Mouse (Mus musculus) CH12.LX (cell line): Measurements from ENCODE around the gene Ppp1r27.

Source experiments
- CTCF ChIP-seq, 2 experiments: IDR thresholded peaks in 1 of 2; conservative IDR thresholded peaks in 1 of 2; 2 replicates each; pipeline ENCODE4 v1.5.1; 2011 to 2012; ENCODE audit warnings: low read depth in 2 of 2, low read length in 2 of 2, improper control_type of control experiment in 1 of 2, inconsistent platforms in 1 of 2, mild to moderate bottlenecking in 1 of 2, moderate library complexity in 1 of 2
- EP300 ChIP-seq: IDR thresholded peaks from 2 replicates; pipeline ENCODE4 v1.6.1; 2011; ENCODE audit warnings: low read length, improper control_type of control experiment
- NRF1 ChIP-seq: IDR thresholded peaks from 2 replicates; pipeline ENCODE4 v1.6.1; 2014; ENCODE audit warnings: low read depth, mild to moderate bottlenecking, inconsistent platforms, low read length, improper control_type of control experiment, moderate library complexity
- POLR2A ChIP-seq: IDR thresholded peaks from 2 replicates; pipeline ENCODE4 v1.6.1; 2011; ENCODE audit warnings: low read depth, mild to moderate bottlenecking, improper control_type of control experiment, low read length
- ZC3H11A ChIP-seq: IDR thresholded peaks from 2 replicates; pipeline ENCODE4 v1.6.1; 2012; ENCODE audit warnings: low read depth, mild to moderate bottlenecking, inconsistent platforms, low read length, improper control_type of control experiment
- ZNF384 ChIP-seq: IDR thresholded peaks from 2 replicates; pipeline ENCODE4 v1.6.1; 2012; ENCODE audit warnings: low read depth, low read length, improper control_type of control experiment, inconsistent platforms

- no peak for TF ChIP-seq EP300
- no peak for TF ChIP-seq NRF1
- TF ChIP-seq CTCF (conservative IDR thresholded peaks at IDR 0.05 in 1 of 2, IDR thresholded peaks at IDR 0.05 in 1 of 2; ENCODE audit: low read depth in 2 of 2, low read length in 2 of 2) = no peak
- TF ChIP-seq ZNF384 = no peak
- TF ChIP-seq POLR2A = no peak
- TF ChIP-seq ZC3H11A = no peak
These were observed 41.0 kb downstream of the Ppp1r27 start for GRCm38 (mm10) chr11:120509940-120510339.
